ENCODE assay signal across 38 mouse cellular contexts in genomic region chr17:53559646-53560045, GRCm38 (mm10). TPM values are rescaled to one million over a fixed set of nuclear protein-coding genes. Genes with fewer than 3 reads are reported as not detected.
"Had no signal": no experiment of that assay in that cellular context is flagged by ENCODE, and none has a peak within 500 bp of the region (broad histone marks: within the 10 kb centered on the region; RNA-seq: fewer than 3 reads in every experiment).

No protein-coding gene starts in this region.

- H3K36me3 ChIP-seq: heart, embryonic 13.5 days; heart, embryonic 15.5 days; hindbrain, embryonic 13.5 days; hindbrain, embryonic 15.5 days; kidney, embryonic 15.5 days; limb, embryonic 13.5 days; limb, embryonic 15.5 days; liver, embryonic 12.5 days had no signal

- H3K4me1 ChIP-seq: heart, embryonic 15.5 days; hindbrain, embryonic 13.5 days; hindbrain, embryonic 15.5 days; kidney, embryonic 15.5 days; limb, embryonic 13.5 days; limb, embryonic 15.5 days had no signal

- DNase-seq: gastrocnemius, postnatal 14 days; gastrocnemius, postnatal 36 days; heart, adult 11 months; heart, adult 2 months; heart, postnatal 14 days; heart, postnatal 36 days; kidney, adult 11 months; kidney, adult 2 months; kidney, adult 9 months; kidney, postnatal 14 days; kidney, postnatal 36 days; layer of hippocampus, adult 9-11 months; layer of hippocampus, postnatal 36 days; left cerebral cortex, postnatal 4 days had no signal

- H3K9me3 ChIP-seq: heart, embryonic 13.5 days; heart, embryonic 15.5 days; hindbrain, embryonic 13.5 days; hindbrain, embryonic 15.5 days; kidney, embryonic 15.5 days; limb, embryonic 13.5 days; limb, embryonic 15.5 days; liver, embryonic 12.5 days had no signal

- H3K9ac ChIP-seq: heart, embryonic 13.5 days; heart, embryonic 15.5 days; hindbrain, embryonic 13.5 days; hindbrain, embryonic 15.5 days; kidney, embryonic 15.5 days; limb, embryonic 13.5 days; limb, embryonic 15.5 days; liver, embryonic 12.5 days; liver, embryonic 14.5 days had no signal

- H3K27me3 ChIP-seq: heart, embryonic 13.5 days; heart, embryonic 15.5 days; hindbrain, embryonic 13.5 days; hindbrain, embryonic 15.5 days; kidney, embryonic 15.5 days; limb, embryonic 13.5 days; limb, embryonic 15.5 days; liver, embryonic 12.5 days had no signal

- H3K27ac ChIP-seq: heart, adult 2 months; heart, embryonic 13.5 days; heart, embryonic 15.5 days; hindbrain, embryonic 13.5 days; hindbrain, embryonic 15.5 days; hindbrain, postnatal 0 days; kidney, embryonic 15.5 days; kidney, postnatal 0 days; limb, embryonic 13.5 days; limb, embryonic 15.5 days; liver, embryonic 12.5 days; liver, embryonic 14.5 days had no signal

- H3K4me3 ChIP-seq: heart, adult 2 months; heart, embryonic 13.5 days; heart, embryonic 15.5 days; hindbrain, embryonic 13.5 days; hindbrain, embryonic 15.5 days; kidney, embryonic 15.5 days; limb, embryonic 13.5 days; limb, embryonic 15.5 days; liver, embryonic 12.5 days had no signal

- ATAC-seq: hindbrain, postnatal 0 days; intestine, embryonic 16.5 days; liver, embryonic 12.5 days had no signal

- H3K4me2 ChIP-seq: heart, embryonic 11.5 days; heart, embryonic 13.5 days; heart, embryonic 15.5 days; hindbrain, embryonic 13.5 days; hindbrain, embryonic 15.5 days; kidney, embryonic 15.5 days; limb, embryonic 13.5 days; limb, embryonic 15.5 days; liver, embryonic 12.5 days had no signal

RNA-seq across cellular contexts. Expression of gene Pp2d1, which starts 20.4 kb away (rescaled TPM):
- total RNA-seq: gastrocnemius, adult 18-20 months; gastrocnemius, postnatal 14 days; gastrocnemius, postnatal 36 days; heart, adult 2 months; heart, postnatal 14 days; heart, postnatal 36 days; hematopoietic stem cell, adult 5-6 weeks; hindbrain, postnatal 0 days; layer of hippocampus, adult 18-20 months; layer of hippocampus, adult 8-10 months; layer of hippocampus, postnatal 14 days; layer of hippocampus, postnatal 36 days; left cerebral cortex, adult 18-20 months; left cerebral cortex, postnatal 10 days; left cerebral cortex, postnatal 25 days; left cerebral cortex, postnatal 4 days had no signal
- polyA plus RNA-seq: gonadal fat pad, adult 2 months; heart, adult 2 months; kidney, adult 2 months; large intestine, adult 2 months; liver, adult 2 months; liver, embryonic 14.5 days had no signal
